Mouse (Mus musculus) natural killer cell, adult 2 months (primary cell): ENCODE data around the gene AC134908.4.
"Not testable (repeated sequence)": the region's sequence is repeated elsewhere in the genome, so short reads cannot be mapped to it uniquely, and the experiment has no call there.

ENCODE experiments used
- DNase-seq, 2 experiments: peaks; one replicate each; pipeline ENCODE4 v3.0.0; 2022; ENCODE audit warnings: low spot score in 2 of 2

The AC134908.4 gene

DNA sequence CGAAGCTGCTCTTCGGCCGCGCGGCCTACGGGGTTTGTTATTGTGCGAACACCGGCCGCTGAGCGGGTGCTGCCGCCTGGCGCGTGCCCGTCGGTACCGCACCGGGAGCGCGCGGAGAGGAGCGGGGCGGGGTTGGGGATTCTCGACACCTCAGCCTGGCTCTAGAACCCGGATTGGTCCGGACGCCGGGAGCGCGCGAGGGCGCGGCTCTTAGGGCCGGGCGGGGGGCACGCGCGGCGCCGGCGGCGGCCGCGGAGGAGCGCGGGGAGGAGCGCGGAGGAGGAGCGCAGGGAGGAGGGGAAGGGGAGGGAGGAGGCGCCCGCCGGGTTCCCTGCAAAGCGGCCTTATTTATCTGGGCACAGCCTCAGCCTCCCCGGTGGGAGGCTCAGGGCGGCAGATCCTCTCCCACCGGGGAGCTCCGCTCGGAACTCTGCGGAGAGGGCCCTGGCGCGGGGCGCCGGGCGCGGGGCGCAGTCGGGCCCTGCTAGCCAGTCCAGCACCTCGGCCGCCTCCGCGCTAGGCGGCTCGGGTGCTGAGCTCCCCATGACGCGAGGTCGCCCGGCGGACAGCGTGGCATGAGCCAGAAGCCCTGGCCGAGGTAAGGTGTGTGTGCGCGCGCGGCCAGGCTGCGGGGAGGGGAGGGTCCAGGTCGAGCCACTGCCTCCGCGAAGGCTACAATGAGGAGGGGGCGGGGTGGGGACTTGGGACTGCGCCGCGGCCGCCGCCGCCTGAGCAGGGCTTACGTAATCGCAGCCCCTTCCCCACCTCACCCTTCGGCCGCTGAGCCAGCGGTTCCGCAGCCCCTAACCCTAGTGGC, 13.5 kb upstream of the AC134908.4 start, which contains the start of gene Fbxl16:
TSS of gene Fbxl16 (plus strand) at position 297 of the 817 bp plus-strand sequence.
- DNase-seq: no peak

DNA sequence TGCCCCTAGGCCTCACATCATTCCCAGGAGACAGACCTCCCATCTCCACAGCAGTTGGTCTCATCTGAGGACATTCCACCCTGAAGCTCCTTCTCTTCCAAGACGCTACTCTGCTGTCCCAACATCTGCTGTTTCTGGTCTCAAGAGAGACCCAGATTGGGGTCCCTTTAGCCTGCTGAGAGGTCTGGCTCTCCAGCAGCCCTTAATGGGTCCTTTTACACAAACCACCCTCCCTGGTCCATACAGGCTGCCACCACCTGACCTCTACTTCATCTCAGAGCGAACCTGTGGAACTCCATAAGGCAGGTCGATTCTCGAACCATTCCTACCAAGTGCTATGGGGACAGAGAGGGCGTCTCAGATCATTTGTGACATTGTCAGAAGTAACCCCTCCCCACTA, 12.6 kb upstream of the AC134908.4 start:
- no peak for DNase-seq

DNA sequence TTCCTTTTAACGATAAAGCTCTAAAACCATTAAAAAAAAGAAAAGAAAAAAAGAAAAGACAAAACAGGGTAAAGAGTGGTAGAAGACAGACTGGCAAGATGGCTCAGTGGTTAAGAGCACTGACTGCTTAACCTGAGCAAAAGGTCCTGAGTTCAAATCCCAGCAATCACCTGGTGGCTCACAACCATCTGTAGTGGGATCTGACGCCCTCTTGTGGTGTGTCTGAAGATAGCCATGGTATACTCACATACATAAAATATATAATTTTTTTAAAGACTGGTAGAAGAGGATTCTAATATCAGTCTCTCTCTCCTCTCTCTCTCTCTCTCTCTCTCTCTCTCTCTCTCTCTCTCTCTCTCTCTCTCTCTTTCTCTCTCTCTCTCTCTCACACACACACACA, 12.0 kb upstream of the AC134908.4 start:
- DNase-seq: not testable (repeated sequence)

DNA sequence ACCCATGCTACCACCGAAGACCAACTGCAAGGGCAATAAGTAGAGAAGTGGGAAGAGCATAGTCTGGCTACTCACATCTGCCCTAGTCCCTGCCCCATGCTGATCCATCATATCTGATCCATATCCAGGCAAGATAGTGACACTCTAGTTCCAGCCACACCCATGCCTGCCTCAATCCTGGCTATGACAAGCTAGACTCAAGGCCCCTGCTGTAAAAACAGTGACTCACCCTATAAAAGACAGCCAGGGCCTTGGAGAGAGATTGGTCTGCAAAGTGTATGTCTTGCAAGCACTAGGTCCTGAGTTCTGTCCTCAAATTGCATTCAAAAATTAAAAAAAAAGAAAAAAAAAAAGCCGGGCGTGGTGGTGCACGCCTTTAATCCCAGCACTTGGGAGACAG, 11.0 kb upstream of the AC134908.4 start:
- no peak for DNase-seq

DNA sequence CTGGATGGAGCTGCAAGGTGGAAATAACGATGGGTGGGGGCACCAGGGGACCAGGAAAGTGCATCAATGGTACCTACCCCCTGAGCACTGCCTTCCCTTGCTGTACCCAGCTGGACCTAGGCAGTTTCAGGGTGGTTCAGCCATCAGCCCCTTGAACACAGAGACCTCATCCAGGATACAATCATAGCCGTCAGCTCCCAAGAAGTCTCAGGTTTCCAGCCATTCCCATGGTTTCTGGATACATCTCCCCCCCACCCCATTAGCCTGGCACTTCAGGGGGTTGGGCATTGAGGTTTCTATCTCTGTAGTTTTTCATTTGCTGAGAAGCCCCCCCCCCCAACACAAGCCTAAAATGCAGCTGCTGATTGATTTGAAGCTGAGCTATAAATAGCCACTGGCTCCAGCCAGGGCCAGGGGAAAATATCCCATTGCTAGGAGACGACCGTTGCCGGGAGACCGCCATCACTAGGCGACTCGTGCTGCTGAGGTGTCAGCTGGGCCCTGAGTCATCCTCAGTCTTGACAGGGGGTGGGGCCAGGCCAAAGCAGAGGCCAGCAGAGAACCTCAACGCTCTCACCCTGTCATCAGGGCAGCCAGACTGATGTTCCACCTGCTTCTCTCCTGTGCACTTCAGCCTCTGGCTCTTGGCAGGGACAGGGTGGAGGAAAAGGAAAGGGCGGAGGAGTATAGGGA, 7.5 kb upstream of the AC134908.4 start:
- DNase-seq: no peak

DNA sequence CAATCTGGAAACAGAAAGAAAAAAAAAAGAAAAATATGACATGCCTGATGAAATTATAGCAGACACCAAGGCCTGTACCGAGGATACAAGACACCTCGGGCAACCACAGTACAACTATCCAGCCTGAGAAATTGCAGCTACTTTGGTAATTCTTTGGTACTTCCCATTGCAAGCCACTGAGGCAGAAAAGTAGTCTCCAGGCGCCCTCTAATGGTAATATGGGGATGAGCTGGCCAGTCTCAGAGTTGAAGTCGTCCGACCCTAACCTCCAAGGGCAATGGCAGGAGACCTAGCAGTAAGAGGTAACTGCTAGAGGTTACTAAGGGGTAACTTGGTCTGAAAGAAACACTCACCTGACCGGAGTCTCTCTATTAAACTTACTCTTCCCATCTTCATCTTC, 5.6 kb upstream of the AC134908.4 start:
- peak; percentile 70 to 77 for DNase-seq

DNA sequence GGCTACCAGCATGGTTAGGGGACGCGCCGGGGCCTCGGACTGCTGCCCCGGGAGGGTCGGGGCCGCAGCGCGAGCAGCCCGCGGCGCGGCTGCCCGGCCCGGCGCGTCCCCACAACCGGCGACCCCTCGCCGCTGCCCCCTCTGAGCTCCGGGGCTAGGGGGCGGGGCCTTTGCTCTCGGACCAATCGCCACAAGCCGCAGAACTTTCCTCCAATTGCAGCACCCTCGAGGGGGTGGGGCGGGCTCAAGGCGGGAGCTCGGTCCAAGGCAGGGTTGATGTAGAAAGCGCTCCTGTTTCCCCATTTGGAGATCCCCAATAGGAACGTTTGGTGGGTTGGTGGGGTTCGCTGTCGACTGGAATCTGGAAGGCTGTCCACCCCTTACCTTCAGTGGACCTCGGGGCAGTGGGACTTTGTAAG, 1.5 kb upstream of the AC134908.4 start, which contains the start of gene Metrn:
TSS of gene Metrn (minus strand) at position 186 of the 419 bp plus-strand sequence.
- DNase-seq: peak; percentile 69 to 75

DNA sequence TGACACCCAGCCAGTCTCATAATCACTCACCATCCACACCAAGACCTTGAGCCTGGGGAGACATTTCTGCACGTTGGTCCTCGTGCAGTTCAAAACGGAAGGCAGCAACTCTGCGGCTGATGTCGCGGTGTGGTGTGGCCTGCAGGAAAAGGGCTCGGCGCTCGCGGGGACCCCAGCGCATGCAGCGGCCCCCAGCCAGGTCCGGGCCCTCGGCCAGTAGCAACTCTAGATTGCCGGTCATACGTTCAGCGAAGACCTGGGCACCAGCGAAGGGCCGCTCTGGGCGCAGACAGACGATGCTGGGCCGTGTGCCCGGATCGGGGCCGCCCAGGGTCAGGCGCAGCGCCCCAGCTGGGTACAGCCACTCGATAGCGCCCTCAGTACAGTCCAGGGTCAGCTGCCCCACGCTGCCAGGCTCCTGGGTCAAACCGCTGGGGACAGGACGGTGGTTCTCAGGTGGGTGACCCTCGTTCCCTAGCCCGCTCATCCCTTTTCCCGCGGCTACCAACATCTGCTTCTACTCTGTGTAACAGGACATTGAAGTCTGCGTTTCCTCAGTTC, 832 bp upstream of the AC134908.4 start:
- DNase-seq: no peak

DNA sequence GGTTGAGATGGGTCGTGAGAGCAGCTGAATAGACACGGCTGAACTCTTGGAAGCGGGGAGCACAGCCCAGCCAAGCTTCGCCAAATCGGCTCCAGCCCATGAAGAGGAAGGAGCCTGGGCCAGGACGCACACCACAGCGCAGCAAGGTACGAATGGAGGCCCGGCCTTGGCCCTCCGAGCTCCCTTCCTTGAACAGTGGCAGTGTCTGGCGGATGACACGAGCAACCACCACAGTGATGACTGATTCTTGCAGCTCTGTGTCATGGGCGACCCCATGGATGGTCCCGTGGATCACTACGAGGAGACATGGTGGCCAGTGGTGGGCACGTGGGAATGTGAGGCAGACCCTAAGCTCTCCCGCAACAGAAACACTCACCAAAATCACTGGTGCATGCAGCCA, 461 bp downstream of the AC134908.4 start:
- no peak for DNase-seq

DNA sequence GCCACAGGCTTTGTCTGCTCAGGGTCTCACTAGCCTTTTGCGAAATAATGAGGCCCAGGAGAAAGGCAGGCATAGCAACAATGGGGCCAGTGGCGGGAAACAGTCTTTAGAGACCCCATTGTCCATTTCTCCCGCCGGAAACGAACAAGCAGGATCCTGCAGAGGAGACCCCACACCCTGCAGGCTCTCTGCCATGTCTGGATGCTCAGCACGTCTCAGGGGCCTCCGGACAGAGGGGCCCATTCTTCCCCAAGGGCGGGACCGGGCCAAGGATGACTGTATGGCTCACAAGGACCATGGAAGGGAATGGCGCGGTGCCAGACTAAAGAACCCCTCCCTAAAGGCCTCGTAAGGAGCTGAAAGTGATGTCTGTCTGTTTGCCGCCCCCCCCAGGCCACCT, 1.3 kb downstream of the AC134908.4 start:
- DNase-seq: no peak

DNA sequence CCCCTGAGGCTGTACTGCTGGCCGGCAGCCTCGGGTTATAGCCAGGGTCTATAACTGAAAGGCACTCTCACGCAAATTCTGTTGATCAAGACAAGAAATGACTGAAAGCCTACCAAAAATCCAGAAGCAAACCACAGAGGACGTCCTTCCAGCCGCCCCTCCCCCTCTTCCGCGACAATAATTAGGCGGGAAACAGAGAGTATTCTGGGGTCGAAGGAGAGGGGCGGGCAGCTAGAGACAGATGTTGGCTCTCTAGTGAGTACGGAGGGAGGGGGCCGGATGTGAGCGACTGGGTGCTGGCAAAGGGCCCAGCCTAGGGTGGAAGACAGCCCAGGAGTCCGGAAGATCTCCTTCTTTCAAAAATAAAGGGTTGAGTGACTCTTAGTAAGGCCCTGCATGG, 2.8 kb downstream of the AC134908.4 start, which contains the start of gene Fam173a:
TSS of gene Fam173a (minus strand) at position 287 of the 400 bp plus-strand sequence.
- peak; percentile 65 to 71 for DNase-seq

DNA sequence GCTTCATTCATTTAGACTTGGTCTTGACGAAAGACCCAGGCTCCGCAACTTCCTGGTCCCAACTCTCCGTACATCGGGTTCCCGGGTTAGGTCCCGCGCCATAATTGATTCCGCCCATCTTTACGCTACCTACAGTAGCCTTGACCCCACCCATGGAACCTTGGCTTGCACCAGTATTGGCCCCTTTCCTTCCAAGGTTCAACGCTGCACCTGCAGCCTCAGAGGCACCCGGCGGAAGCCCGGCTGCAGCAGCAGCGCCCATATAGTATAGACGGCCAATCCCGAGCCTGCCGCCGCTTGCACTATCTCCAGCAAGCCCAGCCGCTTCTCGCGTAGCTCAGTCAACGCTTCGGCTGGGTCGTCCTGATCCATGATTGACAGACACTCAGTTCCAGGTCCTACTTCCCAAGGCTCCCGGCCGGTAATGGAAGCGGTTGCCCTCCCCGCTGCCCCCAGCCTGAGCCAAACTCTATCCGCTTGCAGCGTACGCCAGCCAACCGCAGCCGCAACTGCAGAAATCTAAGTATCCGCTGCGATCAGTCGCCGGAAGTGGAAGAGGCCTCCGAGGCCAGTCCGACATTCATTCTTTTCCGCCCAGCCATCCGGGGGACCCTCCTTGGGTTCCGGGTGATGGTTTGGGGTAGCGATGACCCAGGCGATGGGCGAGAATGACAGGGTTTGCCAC, 3.5 kb downstream of the AC134908.4 start:
- peak; percentile 85 to 86 for DNase-seq

DNA sequence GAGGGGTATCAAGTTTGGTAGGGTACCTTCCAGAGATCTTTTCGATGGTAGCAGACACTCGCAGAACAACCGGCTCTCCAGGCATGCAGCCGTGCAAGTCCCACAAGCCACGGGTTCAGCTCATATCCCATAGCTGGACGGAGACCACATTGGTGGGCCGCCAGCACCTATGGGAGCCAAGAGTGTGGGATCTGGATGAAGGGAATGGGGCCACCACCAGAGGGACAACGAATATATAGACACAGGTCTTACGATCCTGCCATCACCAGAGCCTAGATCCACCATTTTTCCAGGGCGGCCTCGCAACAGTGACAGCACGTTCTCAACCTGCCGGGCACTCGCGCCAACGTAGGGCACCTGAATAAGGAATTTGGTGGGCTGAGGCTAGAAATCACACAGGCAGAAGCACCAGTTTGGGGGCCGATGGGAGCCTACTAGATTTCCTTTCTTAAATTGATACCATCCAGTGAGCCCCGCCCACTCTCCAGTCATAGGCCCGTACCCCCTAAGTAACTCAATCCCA, 4.1 kb downstream of the AC134908.4 start:
- DNase-seq: no peak

DNA sequence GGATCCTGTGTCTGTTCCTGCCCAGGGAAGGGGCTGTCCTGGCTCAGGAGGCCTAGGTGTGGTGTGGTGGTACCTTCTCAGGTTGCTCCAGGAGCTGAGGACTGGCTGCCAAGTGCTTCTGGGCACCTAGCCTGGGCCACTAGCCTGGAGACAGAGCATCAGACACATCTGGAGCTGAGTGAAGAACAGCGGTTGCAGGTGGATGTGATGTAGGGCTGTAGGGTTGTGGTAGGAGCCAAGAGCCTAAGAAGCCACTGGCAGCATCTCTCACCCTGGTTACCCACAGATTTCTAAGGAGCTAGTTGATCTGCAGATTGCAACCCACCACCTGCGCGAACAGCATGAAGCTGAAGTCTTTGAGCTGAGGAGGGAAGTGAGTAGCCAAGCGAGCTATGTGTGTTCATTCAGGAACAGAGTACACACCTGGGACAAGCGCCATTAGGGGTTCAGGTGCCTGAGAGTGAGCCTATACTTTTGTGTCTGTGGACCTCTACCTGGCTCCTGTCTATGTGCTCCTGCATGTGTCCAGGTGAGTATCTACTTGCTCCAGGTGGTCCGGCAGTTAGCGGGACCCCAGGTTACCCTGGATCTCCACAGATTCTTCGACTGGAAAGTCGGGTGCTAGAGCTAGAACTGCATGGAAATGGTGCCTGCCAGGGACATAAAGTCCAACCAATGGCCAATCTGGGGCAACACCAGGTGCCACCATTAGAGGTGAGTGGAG, 8.5 kb downstream of the AC134908.4 start:
- DNase-seq: no peak

DNA sequence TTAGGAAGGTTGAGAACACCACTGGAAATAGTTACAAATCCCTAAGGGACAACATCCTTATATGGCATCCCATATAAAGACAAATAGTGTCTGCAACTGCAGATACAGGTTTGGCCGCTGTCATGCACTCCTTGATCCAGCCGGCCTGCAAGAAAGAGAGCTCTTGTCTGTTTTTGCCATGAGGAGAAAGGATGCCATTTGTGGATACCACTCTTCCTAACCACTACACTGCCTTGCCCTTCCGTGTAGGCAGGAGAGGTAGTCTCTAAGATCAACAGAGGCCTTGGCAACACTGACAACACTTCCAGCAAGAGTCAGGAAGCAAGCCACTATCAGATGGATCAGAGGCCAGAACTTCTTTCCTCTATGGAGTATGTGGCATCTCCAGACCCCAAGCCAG, 9.2 kb downstream of the AC134908.4 start, which contains the start of gene Ccdc78:
TSS of gene Ccdc78 (plus strand) at position 301 of the 400 bp plus-strand sequence.
- no peak for DNase-seq

DNA sequence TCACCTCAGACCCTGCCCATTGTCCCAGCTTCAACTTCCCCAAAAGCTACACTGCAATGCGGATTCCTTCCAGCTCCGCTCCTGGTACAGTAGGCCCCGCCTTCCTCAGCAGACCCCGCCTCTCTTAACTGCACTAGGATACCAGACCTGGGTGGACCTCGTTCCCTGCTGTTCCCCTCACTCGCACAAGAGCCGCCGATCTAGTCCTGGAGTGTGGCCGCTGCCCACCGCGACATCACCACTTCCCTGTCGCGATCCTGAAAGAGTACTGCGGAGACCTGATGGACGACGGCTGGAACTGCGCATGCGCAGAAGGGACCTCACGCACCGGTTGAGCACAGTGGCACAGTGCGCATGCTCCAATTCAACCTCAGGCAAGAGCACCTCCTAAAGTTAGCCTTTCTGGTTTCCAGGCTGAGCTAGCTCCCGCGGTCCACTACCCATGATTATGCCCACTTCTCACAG, 10.1 kb downstream of the AC134908.4 start, which contains the start of gene Haghl:
TSS of gene Haghl (minus strand) at position 393 of the 465 bp plus-strand sequence.
- peak; percentile 92 to 95 for DNase-seq

DNA sequence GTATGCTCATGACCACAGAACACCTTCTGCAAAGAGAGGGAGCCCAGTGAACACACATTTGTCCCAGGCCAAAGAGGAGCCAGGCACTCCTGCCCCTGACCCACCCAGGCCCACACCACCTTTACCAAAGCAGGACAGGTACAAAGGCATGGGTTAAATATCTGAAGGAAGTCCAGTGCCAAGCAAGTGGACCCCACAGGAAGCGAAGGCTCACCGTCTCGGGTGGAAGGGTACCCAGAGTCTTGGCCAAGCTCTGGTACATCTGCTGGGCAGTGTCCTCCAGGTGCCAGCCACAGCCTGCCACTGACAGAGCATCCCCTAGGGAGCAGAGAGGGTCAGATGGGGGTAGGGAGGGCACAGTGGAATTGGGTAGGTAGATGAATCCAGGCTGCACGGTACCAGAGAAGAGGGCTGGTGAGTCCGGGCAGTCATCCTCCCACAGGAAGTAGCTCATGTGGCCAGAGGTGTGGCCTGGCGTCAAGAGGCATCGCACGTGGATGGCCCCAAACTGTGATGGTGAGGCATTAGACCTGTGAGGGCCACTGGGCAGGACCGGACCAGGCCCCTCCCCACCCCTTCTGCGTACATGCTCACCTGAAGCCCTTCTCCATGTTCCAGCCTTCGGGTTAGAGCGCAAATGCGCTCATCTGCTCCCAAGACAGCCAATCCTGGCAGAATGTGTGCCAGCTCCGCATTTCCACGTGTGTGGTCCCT, 11.4 kb downstream of the AC134908.4 start:
- DNase-seq: no peak

DNA sequence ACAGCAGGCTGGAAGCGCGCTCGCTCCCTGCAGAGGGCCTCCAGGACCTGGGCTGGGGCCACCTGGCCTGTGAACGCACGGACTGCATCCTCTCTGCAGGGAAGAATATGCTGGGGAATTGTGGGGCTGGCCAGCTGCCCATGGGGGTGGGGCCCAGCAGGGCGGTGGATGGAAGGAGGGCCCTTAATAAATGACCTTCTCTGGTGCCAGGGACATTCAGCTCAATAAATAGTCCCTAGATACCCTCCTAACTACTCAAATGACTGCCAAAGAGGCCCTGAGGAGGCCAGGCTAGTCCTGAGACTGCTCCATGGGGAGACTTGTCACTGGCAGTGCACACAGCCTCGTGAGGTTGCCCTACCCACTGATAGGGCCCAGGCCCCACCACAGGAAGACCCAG, 12.4 kb downstream of the AC134908.4 start:
- DNase-seq: no peak

DNA sequence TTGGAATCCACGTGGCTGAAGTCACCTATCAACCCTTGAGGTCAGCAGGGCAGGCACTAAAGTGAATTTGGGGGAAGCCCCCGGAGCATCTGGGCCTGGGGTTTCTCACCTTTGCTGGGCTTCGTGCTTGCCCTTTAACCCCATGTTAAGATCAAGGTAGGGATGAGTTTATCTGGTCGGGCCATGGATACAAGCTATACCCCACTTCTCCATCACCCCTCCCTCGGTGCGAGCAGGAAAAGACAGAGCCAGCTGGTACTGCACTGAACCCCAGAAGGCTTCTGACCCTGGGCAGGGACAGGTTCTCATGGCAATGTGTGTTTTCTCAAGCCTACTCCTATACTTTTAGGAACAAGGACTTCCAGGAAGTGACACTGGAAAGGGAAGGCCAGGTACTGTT, 14.1 kb downstream of the AC134908.4 start:
- DNase-seq: no peak

DNA sequence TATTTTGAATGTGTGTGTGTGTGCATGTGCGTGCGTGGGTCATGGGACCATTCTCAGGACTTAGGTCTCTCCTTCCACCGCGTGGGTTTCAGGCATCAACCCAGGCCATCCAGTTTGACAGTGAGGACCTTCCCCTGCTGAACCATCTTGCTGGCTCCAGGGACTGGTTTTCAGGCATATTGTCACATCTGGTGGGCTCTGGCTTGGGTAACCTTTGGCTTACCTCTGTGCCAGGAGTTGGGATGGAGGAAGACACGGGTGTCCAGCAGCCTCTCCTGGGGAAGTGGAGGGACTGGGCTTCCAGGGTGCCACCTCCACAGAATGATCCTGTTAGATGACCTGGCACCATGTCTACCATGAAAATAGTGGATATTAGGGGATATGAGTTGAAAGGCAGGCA, 17.5 kb downstream of the AC134908.4 start:
- no peak for DNase-seq
